Mouse (Mus musculus): ENCODE data around the gene Frmd6. TPM values are rescaled to one million over a fixed set of nuclear protein-coding genes. Genes with fewer than 3 reads are reported as not detected.

The Frmd6 gene
- total RNA-seq (2023): 30.5 TPM

GRCm38 (mm10) chr12:70824729-70825650, at the start of gene Frmd6:
Gene Frmd6, plus strand, starts transcription at chr12:70825514.

DNA sequence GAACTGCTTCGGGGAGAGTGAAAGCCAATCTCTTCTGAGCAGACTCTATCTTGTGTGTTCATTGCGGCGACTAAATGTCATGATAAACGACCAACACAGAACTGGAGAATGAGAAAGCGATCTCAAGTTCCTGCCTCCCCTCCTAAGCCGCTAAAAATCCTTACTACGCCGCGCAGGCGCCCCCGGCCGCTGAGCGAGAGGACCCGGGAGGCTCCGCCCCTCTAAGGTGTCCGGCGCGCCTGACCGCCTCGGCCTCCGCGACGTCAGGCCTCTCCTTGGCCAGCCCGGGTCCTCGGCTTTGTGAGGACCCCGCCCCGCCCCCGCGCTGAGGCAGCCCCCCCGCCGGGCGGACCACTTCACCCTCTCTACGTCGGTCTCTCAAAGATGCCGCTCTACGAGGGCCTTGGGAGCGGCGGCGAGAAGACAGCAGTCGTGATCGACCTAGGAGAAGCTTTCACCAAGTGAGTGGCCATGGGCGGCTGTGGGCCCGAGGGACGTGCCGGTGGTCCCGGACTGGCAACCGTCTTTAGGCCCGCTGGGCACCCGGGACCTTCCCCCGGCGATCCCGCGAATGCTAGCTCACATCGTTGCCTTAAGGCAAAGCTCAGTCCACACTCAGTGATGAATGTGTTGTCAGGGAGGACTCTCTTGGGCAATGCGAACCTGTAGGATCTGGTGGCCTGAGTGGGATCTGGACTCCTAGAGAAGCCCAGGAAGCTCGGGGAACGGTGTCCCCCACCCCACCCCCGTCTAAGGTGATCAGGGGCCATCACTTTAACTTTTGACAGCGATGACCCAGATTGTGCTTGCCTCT, 112.5 kb downstream of the Frmd6 start, which contains the start of gene Actr10:
Actr10 (plus strand) TSS at position 287 of the 814 bp plus-strand sequence.

Other genes with a start within 250 kb of the Frmd6 start
- gene Actr10, start 112.3 kb downstream of the Frmd6 start, total RNA-seq (2023): 140 TPM
- gene Psma3, start 149.1 kb downstream of the Frmd6 start, total RNA-seq (2023): 213 TPM
- gene Arid4a, start 190.5 kb downstream of the Frmd6 start, total RNA-seq (2023): 120 TPM

All from CD4-positive naive resting alpha-beta T cell, adult 57 days (primary cell).